Mouse (Mus musculus) small intestine, adult 2 months (tissue): ENCODE measurements around the gene Cnga1. TPM values are rescaled to one million over a fixed set of nuclear protein-coding genes. Genes with fewer than 3 reads are reported as not detected.
A peak's percentile ranks its signal among the peaks of the same experiment; 100 is the strongest.

Experiments
- H3K27ac ChIP-seq: fragments of 200-500 bp; 2 replicates; pipeline ENCODE4 v1.5.1; 2012; ENCODE audit warnings: low read depth, low read length, control low read depth, inconsistent platforms; ENCODE audit not compliant: insufficient read depth
- H3K27me3 ChIP-seq: fragments of 200-500 bp; 2 replicates; pipeline ENCODE4 v1.6.1; 2012; ENCODE audit warnings: mild to moderate bottlenecking, moderate library complexity, low read length, inconsistent platforms; ENCODE audit not compliant: control insufficient read depth, insufficient read depth
- H3K36me3 ChIP-seq: fragments of 200-500 bp; 2 replicates; pipeline ENCODE4 v1.6.1; 2012; ENCODE audit warnings: mild to moderate bottlenecking, low read length, control low read depth, inconsistent platforms; ENCODE audit not compliant: control insufficient read depth, insufficient read depth
- H3K4me1 ChIP-seq: fragments of 200-500 bp; 2 replicates; pipeline ENCODE4 v1.6.1; 2012; ENCODE audit warnings: low read length, inconsistent platforms, mixed read lengths; ENCODE audit not compliant: control insufficient read depth, insufficient read depth, insufficient read length
- H3K4me3 ChIP-seq: fragments of 200-500 bp; 2 replicates; pipeline ENCODE4 v1.5.1; 2012; ENCODE audit warnings: low read depth, mild to moderate bottlenecking, control low read depth, inconsistent platforms, low read length, moderate library complexity
- CTCF ChIP-seq: fragments of 200-500 bp; IDR thresholded peaks from 2 replicates; pipeline ENCODE4 v1.5.1; 2012; ENCODE audit warnings: low read depth, mild to moderate bottlenecking, control low read depth, inconsistent platforms, low read length, moderate library complexity, mixed read lengths; ENCODE audit not compliant: insufficient replicate concordance, insufficient read length; ENCODE audit errors: extremely low read depth
- POLR2A ChIP-seq: fragments of 200-500 bp; IDR thresholded peaks from 2 replicates; pipeline ENCODE4 v1.6.1; 2012; ENCODE audit warnings: low read depth, mild to moderate bottlenecking, control low read depth, inconsistent platforms, low read length, moderate library complexity
- WGBS: fragments of 180-500 bp; shearing (Covaris S2); methylation state at CpG from one replicate; pipeline ENCODE4 v1.1.7; 2018; 5-methylcytosine and 5-hydroxymethylcytosine counted together
- polyA plus RNA-seq: library from polyadenylated mRNA; depleted of rRNA; stranded (reverse); fragments of >200 nt; gene quantifications from 2 replicates; pipeline ENCODE4 v1.2.3, GENCODE M21; 2012

Cnga1 gene
- polyA plus RNA-seq, 1 experiment: not detected

- H3K27ac ChIP-seq: no peak overlapping the region
- peaks cover 11% of the 10 kb centered on the region; the same call in 1 of the 2 replicates for H3K4me1 ChIP-seq
- WGBS: 43% methylated on average over 5 of the region's 5 CpGs
- TF ChIP-seq POLR2A: no peak
- TF ChIP-seq CTCF: peak; percentile 73; the same call in 1 of the 2 replicates
- H3K27me3 ChIP-seq: no peaks in the 10 kb centered on the region
- H3K4me3 ChIP-seq: no peak overlapping the region
- peaks cover 30% of the 10 kb centered on the region for H3K36me3 ChIP-seq
Measured at GRCm38 (mm10) chr5:72665281-72665680, 21.2 kb upstream of the Cnga1 start.

DNA sequence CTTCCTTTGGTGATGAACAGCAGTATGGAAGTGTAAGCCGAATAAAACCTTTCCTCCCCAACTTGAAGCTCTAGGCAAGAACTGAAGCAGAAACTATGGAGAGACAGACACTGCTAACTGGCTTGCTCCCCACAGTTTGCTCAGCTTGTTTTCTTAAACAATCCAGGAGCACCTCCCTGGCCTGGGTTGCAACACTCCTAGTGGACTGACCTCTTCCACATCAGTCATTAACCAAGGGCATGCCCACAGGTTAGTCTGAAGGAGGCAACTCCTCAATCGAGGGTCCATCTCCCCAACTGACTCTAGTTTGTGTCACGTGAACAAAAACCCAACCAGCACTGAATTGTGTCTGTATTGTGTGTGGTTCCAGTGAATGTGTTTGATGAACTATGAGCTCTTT lies 20.8 kb upstream of the Cnga1 start:
- H3K27ac ChIP-seq: no peak overlapping the region
- WGBS: 55% methylated on average over 3 of the region's 3 CpGs
- H3K36me3 ChIP-seq: peaks cover 28% of the 10 kb centered on the region
- TF ChIP-seq CTCF (no peak), POLR2A (no peak)
- H3K4me3 ChIP-seq: no peak overlapping the region
- peaks cover 11% of the 10 kb centered on the region; the same call in 1 of the 2 replicates for H3K4me1 ChIP-seq
- H3K27me3 ChIP-seq: no peaks in the 10 kb centered on the region

- TF ChIP-seq CTCF (no peak), POLR2A (no peak)
- no peaks in the 10 kb centered on the region for H3K27me3 ChIP-seq
- peaks cover 11% of the 10 kb centered on the region for H3K4me1 ChIP-seq
- H3K4me3 ChIP-seq: no peak overlapping the region
- no peak overlapping the region for H3K27ac ChIP-seq
- H3K36me3 ChIP-seq: peaks cover 24% of the 10 kb centered on the region
- 85% methylated on average over 5 of the region's 5 CpGs for WGBS
Measured at GRCm38 (mm10) chr5:72664126-72664525, 20.1 kb upstream of the Cnga1 start.

DNA sequence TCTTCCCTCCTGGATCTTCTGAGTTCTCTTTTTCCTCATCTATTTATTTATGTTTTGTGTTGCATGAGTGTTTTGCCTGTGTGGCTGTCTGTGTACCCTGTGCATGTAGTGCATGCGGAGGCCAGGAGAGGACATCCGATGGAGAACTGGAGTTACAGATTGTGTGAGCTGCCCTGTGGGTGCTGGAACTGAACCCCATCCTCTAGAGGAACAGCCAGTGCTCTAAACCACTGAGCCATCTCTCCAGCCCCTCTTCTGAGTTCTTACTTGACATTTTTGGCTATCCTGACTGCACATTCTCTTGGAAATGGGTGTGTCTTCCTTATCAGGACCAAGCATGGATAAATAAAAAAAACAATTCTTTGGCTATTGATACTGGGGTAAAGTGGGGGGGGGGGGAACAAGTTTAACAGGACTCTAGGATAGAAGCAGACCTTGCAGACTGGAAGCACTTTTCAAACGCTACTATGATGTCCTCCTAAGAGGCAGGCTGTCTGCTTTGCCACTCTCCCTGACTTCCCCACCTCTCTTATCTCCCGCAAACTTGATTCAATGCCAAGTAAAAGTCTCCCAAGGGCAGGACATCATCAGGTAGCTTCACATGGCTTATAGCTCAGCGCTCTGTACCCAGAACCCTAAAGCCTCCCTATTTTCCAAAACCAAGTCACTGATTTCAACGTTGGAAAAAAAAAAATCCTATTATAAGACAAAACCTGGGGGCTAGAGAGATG lies 17.1 kb upstream of the Cnga1 start:
- H3K4me1 ChIP-seq: peaks cover 11% of the 10 kb centered on the region
- no peaks in the 10 kb centered on the region for H3K27me3 ChIP-seq
- 47% methylated on average over 6 of the region's 6 CpGs for whole genome bisulfite sequencing
- H3K27ac ChIP-seq: no peak overlapping the region
- H3K4me3 ChIP-seq: no peak overlapping the region
- no peak for TF ChIP-seq CTCF
- no peak for TF ChIP-seq POLR2A
- peaks cover 15% of the 10 kb centered on the region for H3K36me3 ChIP-seq

DNA sequence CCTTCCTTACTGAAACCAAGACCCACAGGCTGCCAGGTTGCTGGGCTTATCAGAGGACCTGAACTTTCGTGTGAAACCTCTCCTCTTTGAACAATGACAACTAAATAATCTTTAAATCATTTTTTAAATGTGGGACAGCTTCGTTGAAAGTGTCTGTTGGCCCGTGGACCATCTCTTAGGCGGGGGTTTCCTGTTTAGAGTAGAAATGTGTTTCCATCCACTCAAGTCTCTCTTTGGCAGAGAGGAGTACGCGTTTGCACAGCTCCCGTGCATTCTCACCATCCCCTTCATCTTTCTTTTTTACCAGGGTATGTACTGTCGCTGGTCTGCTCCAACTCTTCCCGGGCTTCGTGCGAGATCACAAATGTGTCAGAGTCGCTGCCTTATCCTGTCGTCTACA lies 14.3 kb upstream of the Cnga1 start:
- 83% methylated on average over 13 of the region's 13 CpGs for WGBS
- Histone ChIP-seq H3K27ac (no peak overlapping the region), H3K4me3 (no peak overlapping the region), H3K27me3 (no peaks in the 10 kb centered on the region), H3K36me3 (peaks cover 15% of the 10 kb centered on the region), H3K4me1 (peaks cover 22% of the 10 kb centered on the region)
- no peak for TF ChIP-seq CTCF
- no peak for TF ChIP-seq POLR2A

DNA sequence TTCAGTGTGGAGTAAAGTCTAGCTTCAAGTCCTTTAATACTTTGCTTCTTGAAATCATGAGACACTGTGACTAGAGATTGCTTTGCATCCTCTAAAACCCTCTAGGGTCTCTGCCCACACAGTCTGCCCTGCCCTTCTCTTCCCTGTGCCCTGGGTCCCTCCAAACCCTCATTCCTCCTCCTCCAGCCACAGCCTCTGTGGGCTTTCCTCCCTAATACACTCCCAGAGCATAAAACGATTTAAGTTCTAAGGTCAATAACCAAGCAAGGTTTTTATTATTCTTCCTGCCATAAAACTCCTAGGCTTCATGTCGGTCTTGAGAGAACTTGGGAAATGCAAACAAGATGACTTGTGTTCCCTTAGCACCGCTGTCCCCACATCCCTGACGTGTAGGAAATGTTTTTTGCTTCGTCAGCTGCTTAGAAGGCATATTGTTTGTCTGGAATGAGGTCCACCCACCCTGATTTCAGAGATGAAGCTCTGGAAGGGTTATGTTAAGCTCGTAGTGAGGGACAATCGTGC lies 12.3 kb upstream of the Cnga1 start:
- H3K27ac ChIP-seq: peak overlapping the region; percentile 89
- H3K4me3 ChIP-seq: no peak overlapping the region
- TF ChIP-seq POLR2A: no peak
- TF ChIP-seq CTCF: no peak
- H3K27me3 ChIP-seq: no peaks in the 10 kb centered on the region
- WGBS: 20% methylated on average over 7 of the region's 7 CpGs
- H3K36me3 ChIP-seq: peaks cover 9% of the 10 kb centered on the region
- peaks cover 28% of the 10 kb centered on the region for H3K4me1 ChIP-seq

GRCm38 (mm10) chr5:72653068-72653674 lies 9.1 kb upstream of the Cnga1 start:
- WGBS: 69% methylated on average over 10 of the region's 10 CpGs
- peak overlapping the region; percentile 21; the same call in 1 of the 2 replicates for H3K27ac ChIP-seq

More at GRCm38 (mm10) chr5:72653068-72653674, 9.1 kb upstream of the Cnga1 start:
- peaks cover 22% of the 10 kb centered on the region; the same call in 1 of the 2 replicates for H3K4me1 ChIP-seq
- TF ChIP-seq CTCF: no peak
- no peak for TF ChIP-seq POLR2A
- no peaks in the 10 kb centered on the region for H3K27me3 ChIP-seq
- no peak overlapping the region for H3K4me3 ChIP-seq
- peaks cover 9% of the 10 kb centered on the region for H3K36me3 ChIP-seq
